Mouse (Mus musculus): ENCODE data around the gene Sstr1. TPM values are rescaled to one million over a fixed set of nuclear protein-coding genes. Genes with fewer than 3 reads are reported as not detected.

Gene Sstr1
- polyA plus RNA-seq (2015; fragmentation: Nextera tagmentation; extraction: Ambion mirVana) = 1.4 and 1.8 TPM in 2 replicates

DNA sequence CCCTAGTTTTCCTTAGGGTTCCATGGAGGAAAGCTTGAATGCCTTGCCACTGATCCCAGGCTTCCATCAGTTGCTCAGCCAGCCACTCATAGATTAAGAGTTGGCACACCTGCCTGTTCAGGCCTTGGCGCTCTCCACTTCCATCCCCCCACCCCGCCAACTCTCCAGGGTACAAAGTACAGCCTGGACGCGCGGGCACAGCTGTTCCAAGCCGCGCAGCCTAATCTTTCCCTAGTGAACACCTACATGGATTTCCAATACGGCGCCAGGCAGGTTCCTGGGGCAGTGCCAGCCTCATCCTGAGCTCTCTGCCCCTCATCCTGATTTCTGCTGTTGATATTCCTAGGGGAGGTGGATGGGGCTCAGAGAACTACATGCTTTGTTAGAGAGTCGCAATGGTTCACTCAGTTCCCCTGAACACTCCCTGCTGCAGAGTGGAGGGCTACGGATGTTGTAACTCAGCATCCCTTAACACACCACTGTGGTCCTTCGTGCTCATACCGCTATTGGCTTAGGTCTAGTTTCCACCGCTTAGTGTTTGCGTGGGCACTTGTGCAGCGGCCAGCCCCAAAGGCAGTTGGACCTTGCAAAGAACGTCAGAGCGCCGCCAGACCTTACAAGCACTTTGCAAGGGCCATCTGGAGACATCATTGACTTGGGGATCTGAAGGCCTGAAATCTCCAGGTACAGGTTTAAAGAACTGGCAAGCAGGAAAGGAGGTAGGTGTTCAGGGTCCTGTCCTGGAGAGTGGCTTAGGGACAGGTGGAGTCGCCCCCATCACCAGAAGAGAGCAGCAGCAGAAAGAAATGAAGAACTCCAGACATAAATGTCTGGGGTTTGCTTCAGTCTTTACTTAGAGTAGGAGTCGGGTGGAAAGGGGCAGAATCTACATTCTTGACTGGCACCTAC, at the start of gene Sstr1:
Gene Sstr1, plus strand, starts transcription at position 610 of the 909 bp plus-strand sequence.
- H3K27ac ChIP-seq (ENCODE audit: low read length) = no peak within 1 kb of the TSS
- peak within 1 kb of the TSS; percentile 54 for H3K4me3 ChIP-seq (ENCODE audit: low read length)
- H3K27me3 ChIP-seq (replicated peaks; ENCODE audit: control insufficient read depth, insufficient read depth, low read length) = peaks cover 31% of the 10 kb centered on the region
- ATAC-seq = peak; percentile 40; the same call in 1 of the 2 replicates
- peaks cover 18% of the 10 kb centered on the region for H3K4me1 ChIP-seq (ENCODE audit: control insufficient read depth, insufficient read depth, low read length)
- no peaks in the 10 kb centered on the region for H3K36me3 ChIP-seq (ENCODE audit: control insufficient read depth, insufficient read depth, low read length)
- 30% methylated on average over 21 of the region's 21 CpGs for WGBS
- peak within 1 kb of the TSS; percentile 37; the same call in 1 of the 2 replicates for H3K9ac ChIP-seq (ENCODE audit: low read depth, low read length)
- H3K4me2 ChIP-seq (ENCODE audit: low read depth, low read length) = peak within 1 kb of the TSS; percentile 88
- no peaks in the 10 kb centered on the region for H3K9me3 ChIP-seq (ENCODE audit: control insufficient read depth, low read length)

DNA sequence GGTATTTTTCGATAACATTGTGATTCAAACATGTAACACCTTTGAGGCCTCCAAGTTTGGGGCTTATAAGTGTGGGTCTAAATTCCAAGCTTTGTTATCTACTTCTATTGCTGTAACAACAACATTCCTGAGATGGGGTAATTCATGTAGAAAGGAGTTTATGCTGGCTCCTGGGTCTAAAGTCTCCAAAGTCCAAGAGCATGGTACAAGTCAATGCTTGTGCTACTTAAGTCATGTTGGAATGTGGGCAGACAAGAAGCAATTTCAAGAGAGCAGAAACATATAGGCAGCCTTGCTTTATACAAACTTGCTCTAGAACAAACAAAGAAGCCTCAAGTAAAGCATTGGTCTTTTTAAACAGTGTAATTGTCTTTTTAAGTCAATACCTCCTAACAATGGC, 12.8 kb upstream of the Sstr1 start:
- peak; percentile 87 for ATAC-seq
- no peak overlapping the region for H3K9ac ChIP-seq (ENCODE audit: low read depth, low read length)
- WGBS = 83% methylated on average over 1 of the region's 1 CpGs

DNA sequence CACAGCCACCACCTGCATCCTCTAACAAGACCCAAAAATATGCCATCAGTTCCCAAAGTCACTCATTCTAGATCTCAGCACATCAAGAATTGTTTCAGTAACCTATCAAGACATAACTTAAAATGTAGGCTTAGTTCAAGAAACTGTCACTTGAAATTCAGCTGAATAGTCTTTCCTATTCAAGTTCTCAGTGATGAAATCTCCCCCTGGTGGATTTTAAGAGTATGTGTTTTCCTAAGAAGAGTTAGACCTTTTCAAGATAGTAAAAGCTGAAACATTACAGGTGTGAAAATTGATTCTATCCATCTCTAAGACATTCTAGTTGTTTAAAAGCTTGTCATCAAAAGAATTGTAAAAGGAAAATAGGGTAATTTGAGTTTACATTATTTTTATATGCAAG, 10.4 kb upstream of the Sstr1 start:
- no peaks in the 10 kb centered on the region for H3K4me1 ChIP-seq (ENCODE audit: control insufficient read depth, insufficient read depth, low read length)
- H3K4me2 ChIP-seq (ENCODE audit: low read depth, low read length) = no peak overlapping the region
- ATAC-seq = no peak
- no peak overlapping the region for H3K27ac ChIP-seq (ENCODE audit: low read length)
- H3K9ac ChIP-seq (ENCODE audit: low read depth, low read length) = no peak overlapping the region
- H3K4me3 ChIP-seq (ENCODE audit: low read length) = no peak overlapping the region
- H3K36me3 ChIP-seq (ENCODE audit: control insufficient read depth, insufficient read depth, low read length) = no peaks in the 10 kb centered on the region
- no peaks in the 10 kb centered on the region for H3K27me3 ChIP-seq (replicated peaks; ENCODE audit: control insufficient read depth, insufficient read depth, low read length)
- no peaks in the 10 kb centered on the region for H3K9me3 ChIP-seq (ENCODE audit: control insufficient read depth, low read length)

More for the DNA sequence above, 12.8 kb upstream of the Sstr1 start:
- Histone ChIP-seq H3K27ac (ENCODE audit: low read length) (no peak overlapping the region), H3K36me3 (ENCODE audit: control insufficient read depth, insufficient read depth, low read length) (no peaks in the 10 kb centered on the region), H3K4me1 (ENCODE audit: control insufficient read depth, insufficient read depth, low read length) (no peaks in the 10 kb centered on the region), H3K4me3 (ENCODE audit: low read length) (no peak overlapping the region), H3K27me3 (replicated peaks; ENCODE audit: control insufficient read depth, insufficient read depth, low read length) (no peaks in the 10 kb centered on the region), H3K9me3 (ENCODE audit: control insufficient read depth, low read length) (no peaks in the 10 kb centered on the region), H3K4me2 (ENCODE audit: low read depth, low read length) (no peak overlapping the region)

DNA sequence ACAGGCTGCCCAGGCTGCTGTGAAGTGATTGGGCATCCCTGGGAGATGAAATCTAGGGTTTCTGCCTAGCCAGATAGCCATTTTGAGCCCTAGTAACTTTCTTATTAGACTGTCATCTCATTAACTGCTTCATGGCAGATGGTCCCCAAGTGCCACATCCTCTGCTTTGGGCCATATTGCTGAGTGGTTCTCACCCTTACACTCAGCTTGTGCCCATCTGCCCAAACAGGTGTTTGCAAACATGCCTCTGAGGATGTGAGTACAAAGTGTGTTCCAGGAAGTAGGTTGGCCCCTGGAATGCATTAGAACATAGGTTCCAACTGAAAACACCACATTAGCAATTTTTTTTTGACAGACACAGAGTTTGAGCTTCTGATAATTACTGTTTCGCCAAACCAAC, 3.6 kb upstream of the Sstr1 start:
- peaks cover 24% of the 10 kb centered on the region for H3K27me3 ChIP-seq (replicated peaks; ENCODE audit: control insufficient read depth, insufficient read depth, low read length)
- WGBS = 91% methylated on average over 1 of the region's 1 CpGs
- no peak for ATAC-seq

DNA sequence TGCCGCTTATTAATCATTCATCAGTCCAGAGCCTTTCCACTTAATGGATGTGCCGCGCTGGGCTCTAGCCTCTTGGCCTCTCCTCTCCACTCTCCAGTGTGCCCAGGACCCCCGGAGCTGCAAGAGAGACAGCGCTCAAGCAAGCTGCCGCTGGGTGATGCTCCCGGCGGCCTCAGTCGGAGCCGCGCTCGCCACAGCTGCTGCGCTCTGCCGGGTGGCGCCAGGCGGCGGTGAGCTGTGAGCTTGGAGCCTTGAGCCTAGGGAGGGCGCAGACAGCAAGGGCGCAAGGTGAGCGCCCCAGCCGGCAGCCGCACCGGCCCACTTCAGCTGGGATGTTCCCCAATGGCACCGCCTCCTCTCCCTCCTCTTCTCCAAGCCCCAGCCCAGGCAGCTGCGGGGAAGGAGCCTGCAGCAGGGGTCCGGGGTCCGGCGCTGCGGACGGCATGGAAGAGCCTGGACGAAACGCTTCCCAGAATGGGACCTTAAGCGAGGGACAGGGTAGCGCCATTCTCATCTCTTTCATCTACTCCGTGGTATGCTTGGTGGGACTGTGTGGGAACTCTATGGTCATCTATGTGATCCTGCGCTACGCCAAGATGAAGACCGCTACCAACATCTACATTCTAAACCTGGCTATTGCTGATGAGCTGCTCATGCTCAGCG, 820 bp downstream of the Sstr1 start:
- peak overlapping the region; percentile 88 for H3K4me2 ChIP-seq (ENCODE audit: low read depth, low read length)
- peaks cover 31% of the 10 kb centered on the region for H3K27me3 ChIP-seq (replicated peaks; ENCODE audit: control insufficient read depth, insufficient read depth, low read length)
- ATAC-seq = peak; percentile 57
- H3K4me3 ChIP-seq (ENCODE audit: low read length) = peak overlapping the region; percentile 54
- H3K4me1 ChIP-seq (ENCODE audit: control insufficient read depth, insufficient read depth, low read length) = peaks cover 18% of the 10 kb centered on the region
- H3K36me3 ChIP-seq (ENCODE audit: control insufficient read depth, insufficient read depth, low read length) = no peaks in the 10 kb centered on the region
- no peak overlapping the region for H3K27ac ChIP-seq (ENCODE audit: low read length)
- peak overlapping the region; percentile 37; the same call in 1 of the 2 replicates for H3K9ac ChIP-seq (ENCODE audit: low read depth, low read length)
- no peaks in the 10 kb centered on the region for H3K9me3 ChIP-seq (ENCODE audit: control insufficient read depth, low read length)
- WGBS = 1% methylated on average over 39 of the region's 39 CpGs

More for the DNA sequence above, 3.6 kb upstream of the Sstr1 start:
- Histone ChIP-seq H3K4me3 (ENCODE audit: low read length) (no peak overlapping the region), H3K9me3 (ENCODE audit: control insufficient read depth, low read length) (no peaks in the 10 kb centered on the region), H3K27ac (ENCODE audit: low read length) (no peak overlapping the region), H3K36me3 (ENCODE audit: control insufficient read depth, insufficient read depth, low read length) (no peaks in the 10 kb centered on the region), H3K4me2 (ENCODE audit: low read depth, low read length) (no peak overlapping the region), H3K9ac (ENCODE audit: low read depth, low read length) (no peak overlapping the region), H3K4me1 (ENCODE audit: control insufficient read depth, insufficient read depth, low read length) (peaks cover 10% of the 10 kb centered on the region)

DNA sequence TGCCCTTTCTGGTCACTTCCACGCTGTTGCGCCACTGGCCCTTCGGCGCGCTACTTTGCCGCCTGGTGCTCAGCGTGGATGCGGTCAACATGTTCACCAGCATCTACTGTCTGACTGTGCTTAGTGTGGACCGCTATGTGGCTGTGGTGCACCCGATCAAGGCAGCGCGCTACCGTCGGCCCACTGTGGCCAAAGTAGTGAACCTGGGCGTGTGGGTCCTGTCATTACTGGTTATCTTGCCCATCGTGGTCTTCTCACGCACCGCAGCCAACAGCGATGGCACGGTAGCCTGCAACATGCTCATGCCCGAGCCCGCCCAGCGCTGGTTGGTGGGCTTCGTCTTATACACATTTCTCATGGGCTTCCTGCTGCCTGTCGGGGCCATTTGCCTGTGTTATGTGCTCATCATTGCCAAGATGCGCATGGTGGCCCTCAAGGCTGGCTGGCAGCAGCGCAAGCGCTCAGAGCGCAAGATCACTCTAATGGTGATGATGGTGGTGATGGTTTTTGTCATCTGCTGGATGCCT, 1.4 kb downstream of the Sstr1 start:
- Histone ChIP-seq H3K27ac (ENCODE audit: low read length) (no peak overlapping the region), H3K9ac (ENCODE audit: low read depth, low read length) (0 out of 2 replicates have a peak overlapping the region, but pooled peaks have one; percentile 19), H3K4me2 (ENCODE audit: low read depth, low read length) (peak overlapping the region; percentile 88), H3K9me3 (ENCODE audit: control insufficient read depth, low read length) (no peaks in the 10 kb centered on the region), H3K4me1 (ENCODE audit: control insufficient read depth, insufficient read depth, low read length) (peaks cover 18% of the 10 kb centered on the region), H3K27me3 (replicated peaks; ENCODE audit: control insufficient read depth, insufficient read depth, low read length) (peaks cover 31% of the 10 kb centered on the region), H3K4me3 (ENCODE audit: low read length) (peak overlapping the region; percentile 54), H3K36me3 (ENCODE audit: control insufficient read depth, insufficient read depth, low read length) (no peaks in the 10 kb centered on the region)
- ATAC-seq = 0 out of 2 replicates have a peak, but pooled peaks have one; percentile 4
- WGBS = 4% methylated on average over 29 of the region's 29 CpGs

DNA sequence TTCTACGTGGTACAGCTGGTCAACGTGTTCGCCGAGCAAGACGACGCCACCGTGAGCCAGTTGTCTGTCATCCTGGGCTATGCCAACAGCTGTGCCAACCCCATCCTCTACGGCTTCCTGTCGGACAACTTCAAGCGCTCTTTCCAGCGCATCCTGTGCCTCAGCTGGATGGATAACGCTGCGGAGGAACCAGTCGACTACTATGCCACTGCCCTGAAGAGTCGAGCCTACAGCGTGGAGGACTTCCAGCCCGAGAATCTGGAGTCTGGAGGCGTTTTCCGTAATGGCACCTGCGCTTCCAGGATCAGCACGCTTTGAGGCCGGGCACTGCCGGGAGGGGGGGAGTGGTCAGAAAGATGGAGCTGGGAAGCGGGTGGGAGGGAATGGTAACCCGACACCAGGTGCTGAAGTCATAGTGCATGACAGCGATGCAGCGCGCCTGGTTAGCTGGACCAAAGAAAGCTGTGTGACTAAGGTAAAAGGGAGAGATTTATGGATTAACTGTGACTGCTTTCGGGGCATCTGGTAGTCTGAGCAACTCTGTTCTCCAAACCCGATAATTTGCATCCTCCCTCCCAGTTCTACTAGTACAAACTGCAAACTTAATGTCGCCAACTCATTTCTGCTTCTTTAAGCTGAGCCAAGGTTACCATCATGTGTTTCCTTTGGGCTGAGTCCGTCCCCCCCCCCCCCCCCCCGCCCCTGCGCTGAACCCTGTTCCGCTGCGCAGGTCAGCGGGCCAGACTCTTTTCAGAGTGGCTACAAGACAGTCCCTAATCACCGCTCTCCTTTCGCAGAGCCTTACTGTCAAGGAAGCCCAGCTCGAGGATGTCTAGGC, 2.1 kb downstream of the Sstr1 start:
- under 1% methylated on average over 38 of the region's 40 CpGs for WGBS
- H3K4me1 ChIP-seq (ENCODE audit: control insufficient read depth, insufficient read depth, low read length) = peaks cover 18% of the 10 kb centered on the region
- H3K36me3 ChIP-seq (ENCODE audit: control insufficient read depth, insufficient read depth, low read length) = no peaks in the 10 kb centered on the region
- H3K27me3 ChIP-seq (replicated peaks; ENCODE audit: control insufficient read depth, insufficient read depth, low read length) = peaks cover 31% of the 10 kb centered on the region
- H3K4me3 ChIP-seq (ENCODE audit: low read length) = peak overlapping the region; percentile 54
- peak; percentile 85 for ATAC-seq
- H3K9me3 ChIP-seq (ENCODE audit: control insufficient read depth, low read length) = no peaks in the 10 kb centered on the region
- peak overlapping the region; percentile 88 for H3K4me2 ChIP-seq (ENCODE audit: low read depth, low read length)
- H3K9ac ChIP-seq (ENCODE audit: low read depth, low read length) = 0 out of 2 replicates have a peak overlapping the region, but pooled peaks have one; percentile 21
- H3K27ac ChIP-seq (ENCODE audit: low read length) = no peak overlapping the region

DNA sequence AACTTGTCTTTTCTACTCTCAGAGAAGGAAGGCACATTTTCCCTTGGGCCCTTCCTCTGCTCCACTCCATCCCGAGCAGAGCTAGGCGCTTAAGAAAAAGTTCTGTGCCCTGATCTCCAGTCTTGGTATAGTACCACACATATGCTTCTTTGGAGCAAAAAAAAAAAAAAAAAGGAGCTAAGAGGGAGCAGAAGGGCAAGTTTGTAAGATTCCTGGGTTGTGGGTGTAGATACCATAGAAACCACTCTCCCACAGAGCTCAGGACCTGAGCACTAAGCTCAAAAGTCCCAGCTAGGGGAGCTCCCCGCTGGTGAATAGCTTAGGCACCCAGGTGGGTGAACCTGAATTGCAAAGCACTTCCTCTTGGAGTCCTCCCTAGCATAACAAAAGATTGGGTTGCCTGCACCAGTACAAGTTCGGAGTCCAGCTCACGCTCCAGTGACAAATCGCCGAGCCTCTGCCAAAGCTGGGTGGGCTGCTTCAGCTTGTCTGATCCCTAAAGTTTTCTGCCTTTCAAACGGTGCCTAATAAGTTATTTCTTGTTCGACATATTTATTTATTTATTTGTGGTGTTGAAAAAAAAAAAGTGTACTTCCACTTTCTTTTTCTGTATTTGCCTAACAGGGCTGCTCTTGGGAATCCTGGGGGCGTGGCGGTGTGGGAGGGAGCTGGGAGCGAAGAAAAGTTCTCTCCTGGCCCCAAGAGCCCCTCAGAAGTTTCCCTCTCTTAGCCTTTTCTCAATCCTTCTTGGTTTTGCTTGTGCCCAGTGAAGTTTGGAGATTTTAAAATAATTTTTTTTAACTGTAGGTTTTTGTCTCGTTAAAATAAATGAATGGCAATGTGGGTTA, 2.9 kb downstream of the Sstr1 start:
- peak overlapping the region; percentile 54 for H3K4me3 ChIP-seq (ENCODE audit: low read length)
- H3K4me2 ChIP-seq (ENCODE audit: low read depth, low read length) = peak overlapping the region; percentile 88
- peaks cover 18% of the 10 kb centered on the region for H3K4me1 ChIP-seq (ENCODE audit: control insufficient read depth, insufficient read depth, low read length)
- peak overlapping the region; percentile 21; the same call in 1 of the 2 replicates for H3K9ac ChIP-seq (ENCODE audit: low read depth, low read length)
- peaks cover 31% of the 10 kb centered on the region for H3K27me3 ChIP-seq (replicated peaks; ENCODE audit: control insufficient read depth, insufficient read depth, low read length)
- WGBS = 16% methylated on average over 13 of the region's 13 CpGs
- no peaks in the 10 kb centered on the region for H3K36me3 ChIP-seq (ENCODE audit: control insufficient read depth, insufficient read depth, low read length)
- H3K27ac ChIP-seq (ENCODE audit: low read length) = no peak overlapping the region
- H3K9me3 ChIP-seq (ENCODE audit: control insufficient read depth, low read length) = no peaks in the 10 kb centered on the region
- ATAC-seq = no peak

Measured in intestine, embryonic 16.5 days (tissue).